Mouse (Mus musculus) heart, embryonic 14.5 days (tissue): ENCODE data around the gene Chic1. TPM values are rescaled to one million over a fixed set of nuclear protein-coding genes. Genes with fewer than 3 reads are reported as not detected.

Experiments
- ATAC-seq: fragments of 200-750 bp; cut with Nextera tagmentation; 2 replicates; pipeline ENCODE4 v1.8.0; 2017; ENCODE audit warnings: low read depth, moderate TSS enrichment; ENCODE audit not compliant: insufficient number of reproducible peaks, insufficient read depth, low FRiP score
- H3K27ac ChIP-seq, 2 experiments: fragments of 200-500 bp in 1 of 2; fragments of 300-500 bp in 1 of 2; sonication (generic) in 1 of 2; replicated peaks in 1 of 2; 2 replicates each; pipeline ENCODE4 v1.5.1; 2012 to 2014; ENCODE audit warnings: low read depth in 2 of 2, low read length in 2 of 2, control low read depth in 1 of 2, mild to moderate bottlenecking in 1 of 2, mixed read lengths in 1 of 2; ENCODE audit not compliant: control insufficient read depth in 1 of 2, insufficient read depth in 1 of 2
- H3K27me3 ChIP-seq: fragments of 300-500 bp; sonication (generic); 2 replicates; pipeline ENCODE4 v1.6.1; 2014; ENCODE audit warnings: mild to moderate bottlenecking, low read length, control low read depth; ENCODE audit not compliant: control insufficient read depth, insufficient read depth
- H3K36me3 ChIP-seq: fragments of 300-500 bp; sonication (generic); 2 replicates; pipeline ENCODE4 v1.6.1; 2014; ENCODE audit warnings: mild to moderate bottlenecking, control low read depth, low read length, mixed read lengths; ENCODE audit not compliant: control insufficient read depth, insufficient read depth
- H3K4me1 ChIP-seq, 2 experiments: fragments of 200-500 bp in 1 of 2; fragments of 300-500 bp in 1 of 2; sonication (generic) in 1 of 2; 2 replicates each; pipeline ENCODE4 v1.6.1; 2012 to 2014; ENCODE audit warnings: low read length in 2 of 2, control low read depth in 1 of 2, mixed read lengths in 1 of 2; ENCODE audit not compliant: control insufficient read depth in 2 of 2, insufficient read depth in 2 of 2
- H3K4me2 ChIP-seq: fragments of 300-500 bp; sonication (generic); 2 replicates; pipeline ENCODE4 v1.6.1; 2014; ENCODE audit warnings: mild to moderate bottlenecking, low read length
- H3K4me3 ChIP-seq, 2 experiments: fragments of 200-500 bp in 1 of 2; fragments of 300-500 bp in 1 of 2; sonication (generic) in 1 of 2; 2 replicates each; pipeline ENCODE4 v1.5.1; 2012 to 2014; ENCODE audit warnings: low read length in 2 of 2, mild to moderate bottlenecking in 2 of 2, control low read depth in 1 of 2, low read depth in 1 of 2, moderate library complexity in 1 of 2; ENCODE audit not compliant: control insufficient read depth in 1 of 2, insufficient read depth in 1 of 2
- H3K9ac ChIP-seq: fragments of 300-500 bp; sonication (generic); 2 replicates; pipeline ENCODE4 v1.6.1; 2014; ENCODE audit warnings: mild to moderate bottlenecking, low read length
- H3K9me3 ChIP-seq: fragments of 300-500 bp; sonication (generic); 2 replicates; pipeline ENCODE4 v1.6.1; 2016; ENCODE audit warnings: low read length, control low read depth; ENCODE audit not compliant: control insufficient read depth
- WGBS: fragments of 180-500 bp; shearing (Covaris S2); extraction: QIAGEN DNeasy Blood & Tissue Kit; methylation state at CpG from one replicate; pipeline ENCODE4 v1.1.7; 2014; 5-methylcytosine and 5-hydroxymethylcytosine counted together
- polyA plus RNA-seq: library from polyadenylated mRNA; unstranded; fragments of >200 nt; fragmentation: Nextera tagmentation; extraction: Ambion mirVana; gene quantifications from 2 replicates; pipeline ENCODE4 v1.2.1, GENCODE M21; 2014

The Chic1 gene
- polyA plus RNA-seq, 1 experiment from 2014 or later = 3.1 TPM

- no peaks in the 10 kb centered on the region for H3K9me3 ChIP-seq
- H3K36me3 ChIP-seq = no peaks in the 10 kb centered on the region
- H3K27ac ChIP-seq = no peak overlapping the region
- no peaks in the 10 kb centered on the region for H3K4me1 ChIP-seq
- no peak overlapping the region for H3K4me2 ChIP-seq
- H3K4me3 ChIP-seq = no peak overlapping the region
- 68% methylated on average over 3 of the region's 3 CpGs for WGBS
- ATAC-seq = no peak
- no peak overlapping the region for H3K9ac ChIP-seq
- peaks cover 40% of the 10 kb centered on the region for H3K27me3 ChIP-seq
Measured at GRCm38 (mm10) chrX:103384528-103384927, 28.3 kb downstream of the Chic1 start.

- no peak overlapping the region for H3K4me3 ChIP-seq
- peaks cover 25% of the 10 kb centered on the region for H3K27me3 ChIP-seq
- no peak overlapping the region for H3K9ac ChIP-seq
- H3K4me2 ChIP-seq = no peak overlapping the region
- H3K27ac ChIP-seq = no peak overlapping the region
- ATAC-seq = no peak
- H3K36me3 ChIP-seq = no peaks in the 10 kb centered on the region
- 77% methylated on average over 3 of the region's 3 CpGs for WGBS
- H3K9me3 ChIP-seq = no peaks in the 10 kb centered on the region
- H3K4me1 ChIP-seq = no peaks in the 10 kb centered on the region
Measured at GRCm38 (mm10) chrX:103388131-103388530, 31.9 kb downstream of the Chic1 start.

- Histone ChIP-seq H3K9me3 (no peaks in the 10 kb centered on the region), H3K4me3 (no peak overlapping the region), H3K4me2 (no peak overlapping the region), H3K36me3 (no peaks in the 10 kb centered on the region), H3K4me1 (no peaks in the 10 kb centered on the region), H3K27me3 (peaks cover 46% of the 10 kb centered on the region), H3K9ac (no peak overlapping the region), H3K27ac (no peak overlapping the region)
- WGBS = 74% methylated on average over 1 of the region's 1 CpGs
- ATAC-seq = no peak
Measured at GRCm38 (mm10) chrX:103393841-103394240, 37.6 kb downstream of the Chic1 start.

GRCm38 (mm10) chrX:103405021-103405420 is 48.7 kb downstream of the Chic1 start:
- WGBS = 43% methylated on average over 13 of the region's 13 CpGs
- no peak overlapping the region for H3K4me3 ChIP-seq
- H3K9ac ChIP-seq = no peak overlapping the region
- no peak overlapping the region for H3K27ac ChIP-seq
- no peak for ATAC-seq
- H3K27me3 ChIP-seq = peaks cover 24% of the 10 kb centered on the region
- H3K9me3 ChIP-seq = no peaks in the 10 kb centered on the region
- no peak overlapping the region for H3K4me2 ChIP-seq
- no peaks in the 10 kb centered on the region for H3K36me3 ChIP-seq
- H3K4me1 ChIP-seq = no peaks in the 10 kb centered on the region

GRCm38 (mm10) chrX:103414167-103414566 is 57.9 kb downstream of the Chic1 start, which contains the start of gene Tsx:
Gene Tsx (plus strand): TSS chrX:103414467.
- no peak within 1 kb of the TSS for H3K4me3 ChIP-seq
- H3K4me2 ChIP-seq = no peak within 1 kb of the TSS
- no peaks in the 10 kb centered on the region for H3K4me1 ChIP-seq
- ATAC-seq = no peak
- H3K36me3 ChIP-seq = no peaks in the 10 kb centered on the region
- H3K27me3 ChIP-seq = peaks cover 43% of the 10 kb centered on the region
- WGBS = 77% methylated on average over 5 of the region's 5 CpGs
- no peaks in the 10 kb centered on the region for H3K9me3 ChIP-seq
- no peak within 1 kb of the TSS for H3K27ac ChIP-seq
- no peak within 1 kb of the TSS for H3K9ac ChIP-seq

GRCm38 (mm10) chrX:103421710-103422109 is 65.4 kb downstream of the Chic1 start, which contains the start of gene Gm26992:
Gene Gm26992 (plus strand): TSS chrX:103422010.
- WGBS = 87% methylated on average over 2 of the region's 2 CpGs

GRCm38 (mm10) chrX:103427677-103428076 is 71.4 kb downstream of the Chic1 start:
- Histone ChIP-seq H3K36me3 (no peaks in the 10 kb centered on the region), H3K9me3 (no peaks in the 10 kb centered on the region), H3K9ac (no peak overlapping the region), H3K4me1 (no peaks in the 10 kb centered on the region), H3K4me3 (no peak overlapping the region), H3K27me3 (peaks cover 16% of the 10 kb centered on the region), H3K27ac (no peak overlapping the region), H3K4me2 (no peak overlapping the region)
- 68% methylated on average over 7 of the region's 7 CpGs for WGBS
- no peak for ATAC-seq

More at GRCm38 (mm10) chrX:103421710-103422109, 65.4 kb downstream of the Chic1 start, which contains the start of gene Gm26992:
- Histone ChIP-seq H3K9me3 (no peaks in the 10 kb centered on the region), H3K9ac (no peak within 1 kb of the TSS), H3K27me3 (peaks cover 27% of the 10 kb centered on the region), H3K4me3 (no peak within 1 kb of the TSS), H3K27ac (no peak within 1 kb of the TSS), H3K4me2 (no peak within 1 kb of the TSS), H3K36me3 (no peaks in the 10 kb centered on the region), H3K4me1 (no peaks in the 10 kb centered on the region)
- ATAC-seq = no peak

- Histone ChIP-seq H3K9ac (no peak overlapping the region), H3K27me3 (peaks cover 23% of the 10 kb centered on the region), H3K27ac (no peak overlapping the region), H3K4me3 (no peak overlapping the region), H3K4me2 (no peak overlapping the region), H3K36me3 (no peaks in the 10 kb centered on the region), H3K4me1 (no peaks in the 10 kb centered on the region), H3K9me3 (no peaks in the 10 kb centered on the region)
- ATAC-seq = no peak
- 68% methylated on average over 7 of the region's 7 CpGs for WGBS
Measured at GRCm38 (mm10) chrX:103432293-103432692, 76.0 kb downstream of the Chic1 start.
